Mouse (Mus musculus): ENCODE data around the gene Entpd7. TPM values are rescaled to one million over a fixed set of nuclear protein-coding genes. Genes with fewer than 3 reads are reported as not detected.

Entpd7 gene
- 7.1 and 8.2 TPM in 2 replicates for polyA plus RNA-seq (2015; fragmentation: Nextera tagmentation; extraction: Ambion mirVana)

DNA sequence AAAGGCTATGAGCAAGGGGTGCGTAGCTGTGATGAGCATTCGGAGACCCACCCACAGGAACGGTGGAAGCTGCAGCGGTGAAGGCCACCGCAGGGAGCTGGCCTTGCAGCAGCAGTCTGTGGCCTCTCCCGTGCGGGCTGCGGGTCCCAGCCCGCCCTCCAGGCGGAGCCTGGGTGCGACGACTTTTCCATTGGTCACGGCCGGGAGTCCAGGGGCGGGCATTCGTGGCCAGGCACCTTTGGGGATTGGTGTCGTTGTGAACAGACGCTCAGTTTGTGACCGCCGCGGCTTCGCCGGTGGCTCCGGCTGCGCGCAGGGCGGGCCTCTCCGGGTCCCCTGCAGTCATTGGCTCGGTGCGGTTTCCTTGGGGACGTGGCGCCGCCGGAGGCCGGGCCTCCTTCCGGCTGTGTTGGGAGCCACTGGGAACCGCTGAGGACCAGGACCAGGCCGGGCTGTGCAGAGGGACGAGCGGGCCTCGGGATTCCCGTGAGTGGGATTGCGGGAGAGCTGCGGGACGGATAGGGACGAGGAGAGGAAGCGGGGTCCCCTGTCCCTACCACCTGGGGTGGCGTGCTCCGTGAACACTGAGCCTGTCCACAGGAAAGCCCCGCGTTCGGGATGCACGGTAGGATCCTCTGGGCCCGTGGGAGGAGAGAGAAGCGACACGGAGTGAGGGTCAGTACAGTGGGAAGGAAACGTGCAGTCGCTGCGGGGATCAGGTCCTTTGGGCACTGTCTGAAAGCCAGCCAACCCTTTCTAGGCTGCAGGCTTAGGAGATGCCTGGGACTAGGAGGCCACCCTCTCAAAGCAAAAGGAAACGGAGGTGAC, at the start of gene Entpd7:
Gene Entpd7 (plus strand): TSS at position 254 of the 828 bp plus-strand sequence.
- peak within 1 kb of the TSS; percentile 70 for H3K4me3 ChIP-seq (ENCODE audit: low read depth, low read length)
- peaks cover 24% of the 10 kb centered on the region for H3K4me1 ChIP-seq (ENCODE audit: control insufficient read depth, insufficient read depth, low read length)
- H3K9ac ChIP-seq (ENCODE audit: low read depth, low read length): peak within 1 kb of the TSS; percentile 89
- no peaks in the 10 kb centered on the region for H3K9me3 ChIP-seq (replicated peaks; ENCODE audit: control insufficient read depth, low read length, poor library complexity, severe bottlenecking)
- ATAC-seq: peak; percentile 98
- peak within 1 kb of the TSS; percentile 87 for H3K4me2 ChIP-seq (ENCODE audit: low read length)
- H3K27me3 ChIP-seq (ENCODE audit: control insufficient read depth, insufficient read depth, low read depth, low read length): no peaks in the 10 kb centered on the region
- peak within 1 kb of the TSS; percentile 80 for H3K27ac ChIP-seq (ENCODE audit: low read length)
- no peaks in the 10 kb centered on the region for H3K36me3 ChIP-seq (ENCODE audit: control insufficient read depth, insufficient read depth, low read length)
- under 1% methylated on average over 59 of the region's 60 CpGs for WGBS

DNA sequence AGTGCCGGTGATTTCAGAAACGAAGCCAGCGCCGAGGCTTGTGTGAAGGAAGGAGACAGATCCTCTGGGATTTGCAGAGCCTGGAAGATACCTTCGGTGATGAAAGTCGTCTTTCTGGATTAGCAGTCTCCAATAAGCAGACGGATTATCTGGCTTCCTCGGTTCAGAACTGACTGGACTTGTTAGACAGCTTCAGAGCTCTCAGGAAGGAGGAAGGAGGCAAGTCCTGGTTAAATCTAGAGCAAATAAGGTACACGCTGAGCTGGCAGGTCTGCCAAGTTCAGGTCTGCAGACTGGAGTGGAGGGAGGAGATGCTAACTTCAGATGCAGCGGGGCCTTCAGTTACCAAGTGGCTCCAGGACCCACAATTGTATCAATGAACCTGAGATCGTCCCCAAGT, 47.6 kb upstream of the Entpd7 start:
- Histone ChIP-seq H3K27ac (ENCODE audit: low read length) (no peak overlapping the region), H3K4me3 (ENCODE audit: low read depth, low read length) (no peak overlapping the region), H3K27me3 (ENCODE audit: control insufficient read depth, insufficient read depth, low read depth, low read length) (no peaks in the 10 kb centered on the region), H3K4me2 (ENCODE audit: low read length) (no peak overlapping the region), H3K4me1 (ENCODE audit: control insufficient read depth, insufficient read depth, low read length) (no peaks in the 10 kb centered on the region), H3K9me3 (replicated peaks; ENCODE audit: control insufficient read depth, low read length, poor library complexity, severe bottlenecking) (no peaks in the 10 kb centered on the region), H3K9ac (ENCODE audit: low read depth, low read length) (no peak overlapping the region), H3K36me3 (ENCODE audit: control insufficient read depth, insufficient read depth, low read length) (no peaks in the 10 kb centered on the region)
- 60% methylated on average over 11 of the region's 11 CpGs for WGBS
- no peak for ATAC-seq

GRCm38 (mm10) chr19:43642843-43643242, 46.6 kb upstream of the Entpd7 start:
- no peaks in the 10 kb centered on the region for H3K36me3 ChIP-seq (ENCODE audit: control insufficient read depth, insufficient read depth, low read length)
- H3K9me3 ChIP-seq (replicated peaks; ENCODE audit: control insufficient read depth, low read length, poor library complexity, severe bottlenecking): no peaks in the 10 kb centered on the region
- 91% methylated on average over 9 of the region's 9 CpGs for WGBS
- H3K27ac ChIP-seq (ENCODE audit: low read length): no peak overlapping the region
- no peak overlapping the region for H3K9ac ChIP-seq (ENCODE audit: low read depth, low read length)
- H3K27me3 ChIP-seq (ENCODE audit: control insufficient read depth, insufficient read depth, low read depth, low read length): no peaks in the 10 kb centered on the region
- ATAC-seq: no peak
- no peak overlapping the region for H3K4me3 ChIP-seq (ENCODE audit: low read depth, low read length)
- H3K4me1 ChIP-seq (ENCODE audit: control insufficient read depth, insufficient read depth, low read length): no peaks in the 10 kb centered on the region
- H3K4me2 ChIP-seq (ENCODE audit: low read length): no peak overlapping the region

DNA sequence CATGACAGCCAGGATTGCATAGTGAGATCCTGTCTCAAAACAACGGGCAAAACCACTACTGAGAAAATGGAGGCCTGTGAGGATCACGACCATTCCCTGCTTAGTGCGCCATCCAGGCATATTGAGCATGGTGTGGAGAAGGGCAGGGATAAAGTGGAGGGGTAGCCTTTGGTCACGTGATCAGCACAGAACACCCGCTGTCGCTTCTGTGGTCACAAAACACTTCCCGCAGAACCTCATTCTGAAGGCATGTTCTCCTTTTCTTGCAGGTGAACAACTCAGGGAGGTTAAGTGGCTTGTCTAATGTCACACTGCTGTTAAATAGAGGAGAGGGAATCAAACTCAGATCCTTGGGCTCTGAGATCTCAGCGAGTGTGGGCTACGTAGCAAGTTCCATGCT, 44.0 kb upstream of the Entpd7 start:
- no peaks in the 10 kb centered on the region for H3K27me3 ChIP-seq (ENCODE audit: control insufficient read depth, insufficient read depth, low read depth, low read length)

GRCm38 (mm10) chr19:43646852-43647251, 42.6 kb upstream of the Entpd7 start:
- H3K4me2 ChIP-seq (ENCODE audit: low read length): no peak overlapping the region
- no peak for ATAC-seq
- H3K4me3 ChIP-seq (ENCODE audit: low read depth, low read length): no peak overlapping the region
- H3K9ac ChIP-seq (ENCODE audit: low read depth, low read length): no peak overlapping the region
- WGBS: 65% methylated on average over 7 of the region's 7 CpGs
- H3K27me3 ChIP-seq (ENCODE audit: control insufficient read depth, insufficient read depth, low read depth, low read length): no peaks in the 10 kb centered on the region
- H3K4me1 ChIP-seq (ENCODE audit: control insufficient read depth, insufficient read depth, low read length): no peaks in the 10 kb centered on the region
- no peaks in the 10 kb centered on the region for H3K36me3 ChIP-seq (ENCODE audit: control insufficient read depth, insufficient read depth, low read length)
- H3K9me3 ChIP-seq (replicated peaks; ENCODE audit: control insufficient read depth, low read length, poor library complexity, severe bottlenecking): no peaks in the 10 kb centered on the region
- no peak overlapping the region for H3K27ac ChIP-seq (ENCODE audit: low read length)

More for the DNA sequence above, 44.0 kb upstream of the Entpd7 start:
- 92% methylated on average over 9 of the region's 9 CpGs for WGBS
- Histone ChIP-seq H3K4me1 (ENCODE audit: control insufficient read depth, insufficient read depth, low read length) (no peaks in the 10 kb centered on the region), H3K27ac (ENCODE audit: low read length) (no peak overlapping the region), H3K36me3 (ENCODE audit: control insufficient read depth, insufficient read depth, low read length) (no peaks in the 10 kb centered on the region), H3K4me3 (ENCODE audit: low read depth, low read length) (no peak overlapping the region), H3K9me3 (replicated peaks; ENCODE audit: control insufficient read depth, low read length, poor library complexity, severe bottlenecking) (no peaks in the 10 kb centered on the region), H3K9ac (ENCODE audit: low read depth, low read length) (no peak overlapping the region), H3K4me2 (ENCODE audit: low read length) (no peak overlapping the region)
- ATAC-seq: no peak

GRCm38 (mm10) chr19:43647261-43647660, 42.2 kb upstream of the Entpd7 start:
- Histone ChIP-seq H3K4me3 (ENCODE audit: low read depth, low read length) (no peak overlapping the region), H3K4me1 (ENCODE audit: control insufficient read depth, insufficient read depth, low read length) (no peaks in the 10 kb centered on the region), H3K4me2 (ENCODE audit: low read length) (no peak overlapping the region), H3K9me3 (replicated peaks; ENCODE audit: control insufficient read depth, low read length, poor library complexity, severe bottlenecking) (no peaks in the 10 kb centered on the region), H3K36me3 (ENCODE audit: control insufficient read depth, insufficient read depth, low read length) (no peaks in the 10 kb centered on the region), H3K27ac (ENCODE audit: low read length) (no peak overlapping the region), H3K9ac (ENCODE audit: low read depth, low read length) (no peak overlapping the region), H3K27me3 (ENCODE audit: control insufficient read depth, insufficient read depth, low read depth, low read length) (no peaks in the 10 kb centered on the region)
- WGBS: 92% methylated on average over 9 of the region's 9 CpGs
- ATAC-seq: no peak

GRCm38 (mm10) chr19:43648343-43648742, 41.1 kb upstream of the Entpd7 start:
- Histone ChIP-seq H3K9ac (ENCODE audit: low read depth, low read length) (no peak overlapping the region), H3K36me3 (ENCODE audit: control insufficient read depth, insufficient read depth, low read length) (no peaks in the 10 kb centered on the region), H3K4me2 (ENCODE audit: low read length) (no peak overlapping the region), H3K4me3 (ENCODE audit: low read depth, low read length) (no peak overlapping the region), H3K27me3 (ENCODE audit: control insufficient read depth, insufficient read depth, low read depth, low read length) (no peaks in the 10 kb centered on the region), H3K4me1 (ENCODE audit: control insufficient read depth, insufficient read depth, low read length) (no peaks in the 10 kb centered on the region), H3K9me3 (replicated peaks; ENCODE audit: control insufficient read depth, low read length, poor library complexity, severe bottlenecking) (no peaks in the 10 kb centered on the region), H3K27ac (ENCODE audit: low read length) (no peak overlapping the region)
- 98% methylated on average over 4 of the region's 4 CpGs for WGBS
- no peak for ATAC-seq

DNA sequence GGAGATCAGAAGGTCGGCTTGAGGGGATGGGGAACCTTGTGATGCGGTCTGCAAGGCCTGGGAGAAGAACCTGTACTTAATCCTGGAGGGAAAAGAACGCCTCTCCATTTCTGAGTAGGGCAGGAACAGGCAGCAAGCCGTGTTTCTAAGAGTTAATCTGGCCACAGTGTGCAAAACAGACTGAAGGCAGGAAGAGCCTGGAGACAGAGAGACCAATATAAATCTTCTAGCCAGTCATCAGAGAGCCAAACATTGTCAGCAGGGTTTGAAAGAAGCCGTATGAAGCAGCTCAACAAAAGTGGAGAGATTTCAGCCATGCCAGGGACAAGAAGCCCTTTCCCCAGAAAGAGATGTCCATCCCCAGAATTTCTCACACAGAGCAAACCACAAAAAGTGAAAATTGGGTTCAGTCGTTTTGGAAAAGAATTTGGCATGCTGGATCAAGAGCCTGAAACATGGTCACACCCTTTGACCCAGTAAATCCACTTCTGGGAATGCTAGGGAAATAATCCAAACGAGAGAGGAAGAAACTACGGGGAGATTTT, 38.2 kb upstream of the Entpd7 start:
- Histone ChIP-seq H3K4me3 (ENCODE audit: low read depth, low read length) (no peak overlapping the region), H3K36me3 (ENCODE audit: control insufficient read depth, insufficient read depth, low read length) (no peaks in the 10 kb centered on the region), H3K27ac (ENCODE audit: low read length) (no peak overlapping the region), H3K4me1 (ENCODE audit: control insufficient read depth, insufficient read depth, low read length) (no peaks in the 10 kb centered on the region), H3K27me3 (ENCODE audit: control insufficient read depth, insufficient read depth, low read depth, low read length) (no peaks in the 10 kb centered on the region), H3K9me3 (replicated peaks; ENCODE audit: control insufficient read depth, low read length, poor library complexity, severe bottlenecking) (no peaks in the 10 kb centered on the region), H3K4me2 (ENCODE audit: low read length) (no peak overlapping the region), H3K9ac (ENCODE audit: low read depth, low read length) (no peak overlapping the region)
- 64% methylated on average over 8 of the region's 8 CpGs for WGBS
- ATAC-seq: no peak

- Histone ChIP-seq H3K36me3 (ENCODE audit: control insufficient read depth, insufficient read depth, low read length) (no peaks in the 10 kb centered on the region), H3K9me3 (replicated peaks; ENCODE audit: control insufficient read depth, low read length, poor library complexity, severe bottlenecking) (no peaks in the 10 kb centered on the region), H3K9ac (ENCODE audit: low read depth, low read length) (no peak overlapping the region), H3K4me1 (ENCODE audit: control insufficient read depth, insufficient read depth, low read length) (no peaks in the 10 kb centered on the region), H3K4me2 (ENCODE audit: low read length) (no peak overlapping the region), H3K4me3 (ENCODE audit: low read depth, low read length) (no peak overlapping the region), H3K27ac (ENCODE audit: low read length) (no peak overlapping the region), H3K27me3 (ENCODE audit: control insufficient read depth, insufficient read depth, low read depth, low read length) (no peaks in the 10 kb centered on the region)
- no peak for ATAC-seq
- 36% methylated on average over 11 of the region's 11 CpGs for WGBS
Measured at GRCm38 (mm10) chr19:43655735-43656492, 33.6 kb upstream of the Entpd7 start.
